Mouse (Mus musculus): ENCODE results near the gene Scgb2b3.

Gene Scgb2b3

GRCm38 (mm10) chr7:31362022-31362560 lies at the start of gene Scgb2b3:
Gene Scgb2b3, minus strand, starts transcription at chr7:31362072.
- no peak for DNase-seq (ENCODE audit: low read depth, low spot score)

GRCm38 (mm10) chr7:31375292-31375691 lies 13.4 kb upstream of the Scgb2b3 start, which contains the start of gene Scgb1b3:
Gene Scgb1b3, plus strand, starts transcription at chr7:31375592.
- DNase-seq (ENCODE audit: low read depth, low spot score) = no peak

Data from mesoderm, embryonic 11.5 days (tissue).